Mouse (Mus musculus) embryonic fibroblast, embryonic 13.5 days (primary cell): ENCODE measurements around the gene Iqcf6.

Experiments used
- CTCF ChIP-seq: IDR thresholded peaks from 2 replicates; pipeline ENCODE4 v1.5.1; 2011; ENCODE audit warnings: mild to moderate bottlenecking, control low read depth, low read length, moderate library complexity, borderline replicate concordance; ENCODE audit not compliant: insufficient read depth
- POLR2A ChIP-seq: IDR thresholded peaks from 2 replicates; pipeline ENCODE4 v1.6.1; 2011; ENCODE audit warnings: low read depth, mild to moderate bottlenecking, control low read depth, low read length, moderate library complexity

DNA sequence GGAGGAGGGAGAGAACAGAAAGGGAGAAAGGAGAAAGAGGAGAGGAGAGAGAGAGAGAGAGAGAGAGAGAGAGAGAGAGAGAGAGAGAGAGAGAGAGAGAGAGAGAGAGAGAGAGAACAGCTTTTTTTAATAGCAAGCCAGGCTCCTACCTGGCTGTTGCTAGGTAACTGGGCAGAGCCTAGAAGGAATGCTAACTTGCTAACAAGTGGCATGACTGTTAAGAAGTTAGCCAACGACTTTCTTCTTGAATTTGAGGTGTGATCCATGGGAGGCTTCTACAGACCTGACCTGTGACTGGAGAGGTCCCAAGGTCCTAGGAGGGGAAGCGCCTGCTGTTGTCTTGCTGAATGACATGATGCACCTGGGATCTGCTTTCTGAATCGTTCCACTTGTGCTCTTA is 11.8 kb upstream of the Iqcf6 start:
- TF ChIP-seq CTCF (no peak), POLR2A (no peak)
